Mouse (Mus musculus) neural tube, embryonic 10.5 days (tissue): ENCODE results near the gene Raet1e.
A peak's percentile ranks its signal among the peaks of the same experiment; 100 is the strongest.
"Not testable (repeated sequence)": the region's sequence is repeated elsewhere in the genome, so short reads cannot be mapped to it uniquely, and the experiment has no call there.

ENCODE experiments used
- DNase-seq: peaks from one replicate; pipeline ENCODE4 v3.0.0-alpha.2; 2017; ENCODE audit warnings: low spot score; ENCODE audit errors: extremely low spot score

Gene Raet1e

DNA sequence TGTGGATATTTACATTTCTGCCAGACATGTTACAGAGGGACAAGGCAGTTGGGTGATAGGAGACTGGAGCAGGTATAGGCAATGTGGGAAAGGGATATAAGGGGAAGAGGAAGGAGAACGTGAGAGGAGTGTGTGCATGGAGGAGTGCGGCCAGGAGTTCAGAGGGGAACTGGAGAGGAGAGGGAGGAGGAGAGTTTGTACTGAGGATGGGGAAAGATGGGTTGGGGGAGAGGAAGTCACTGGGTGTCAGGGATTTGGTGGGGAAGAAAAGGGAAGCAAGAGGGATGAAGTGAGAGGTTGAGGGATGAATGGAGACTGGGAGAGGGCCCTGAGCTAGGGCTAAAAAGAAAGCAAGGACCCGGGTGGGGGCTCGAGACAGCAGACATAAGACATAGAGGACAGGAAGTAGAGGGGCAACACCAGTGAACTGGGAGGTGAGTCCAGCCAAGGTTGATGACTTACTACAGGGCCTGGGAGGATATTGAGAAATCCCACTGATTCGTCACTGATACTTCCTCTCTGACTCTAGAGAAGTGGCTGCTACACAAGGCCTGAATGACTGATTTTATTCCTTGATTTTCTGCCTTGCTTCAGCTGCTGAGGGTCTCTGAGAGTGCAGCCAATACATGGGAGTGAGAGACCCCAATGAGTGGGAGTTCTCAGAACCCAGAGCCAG lies 7.1 kb downstream of the Raet1e start:
- not testable (repeated sequence) for DNase-seq

GRCm38 (mm10) chr10:22166025-22166424 lies 7.7 kb downstream of the Raet1e start:
- not testable (repeated sequence) for DNase-seq

DNA sequence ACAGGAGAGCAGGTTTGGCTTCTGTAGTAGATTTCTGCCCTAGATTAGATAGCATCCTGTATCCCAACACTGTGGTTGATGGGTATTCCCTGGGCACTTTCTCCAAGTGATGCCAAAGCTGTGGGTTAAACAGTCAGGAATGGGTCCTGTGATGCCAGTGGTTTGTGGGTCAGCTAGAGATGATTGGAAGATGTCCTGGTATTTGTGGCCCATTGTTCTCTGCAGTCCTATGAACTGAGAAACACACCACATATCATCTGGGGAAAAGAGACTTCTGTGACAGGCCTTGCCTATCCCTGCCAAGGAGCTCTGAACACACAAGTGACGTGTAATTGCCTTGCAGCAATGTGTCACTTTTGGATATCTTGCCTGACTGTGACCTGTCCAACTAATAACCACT lies 8.7 kb downstream of the Raet1e start:
- not testable (repeated sequence) for DNase-seq

DNA sequence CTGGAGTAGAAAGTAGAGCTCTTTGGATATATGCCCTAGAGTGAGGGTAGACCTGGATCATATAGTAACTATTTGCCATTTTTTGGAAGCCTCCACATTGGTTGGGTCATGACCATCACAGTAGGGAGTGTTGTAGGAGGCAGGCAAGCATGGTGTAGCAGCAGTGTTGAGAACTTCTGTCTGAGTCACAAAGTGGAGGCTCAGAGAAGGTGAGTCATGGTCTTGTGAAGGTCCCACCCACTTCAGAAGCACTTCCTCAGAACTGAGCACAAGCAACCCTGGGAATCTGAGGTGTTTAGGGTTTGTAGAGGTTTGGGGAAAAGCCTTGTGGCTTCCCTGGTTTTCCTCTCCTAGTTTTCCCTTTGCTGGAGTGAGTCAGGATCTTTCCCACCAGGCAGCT lies 10.7 kb downstream of the Raet1e start:
- DNase-seq = not testable (repeated sequence)

DNA sequence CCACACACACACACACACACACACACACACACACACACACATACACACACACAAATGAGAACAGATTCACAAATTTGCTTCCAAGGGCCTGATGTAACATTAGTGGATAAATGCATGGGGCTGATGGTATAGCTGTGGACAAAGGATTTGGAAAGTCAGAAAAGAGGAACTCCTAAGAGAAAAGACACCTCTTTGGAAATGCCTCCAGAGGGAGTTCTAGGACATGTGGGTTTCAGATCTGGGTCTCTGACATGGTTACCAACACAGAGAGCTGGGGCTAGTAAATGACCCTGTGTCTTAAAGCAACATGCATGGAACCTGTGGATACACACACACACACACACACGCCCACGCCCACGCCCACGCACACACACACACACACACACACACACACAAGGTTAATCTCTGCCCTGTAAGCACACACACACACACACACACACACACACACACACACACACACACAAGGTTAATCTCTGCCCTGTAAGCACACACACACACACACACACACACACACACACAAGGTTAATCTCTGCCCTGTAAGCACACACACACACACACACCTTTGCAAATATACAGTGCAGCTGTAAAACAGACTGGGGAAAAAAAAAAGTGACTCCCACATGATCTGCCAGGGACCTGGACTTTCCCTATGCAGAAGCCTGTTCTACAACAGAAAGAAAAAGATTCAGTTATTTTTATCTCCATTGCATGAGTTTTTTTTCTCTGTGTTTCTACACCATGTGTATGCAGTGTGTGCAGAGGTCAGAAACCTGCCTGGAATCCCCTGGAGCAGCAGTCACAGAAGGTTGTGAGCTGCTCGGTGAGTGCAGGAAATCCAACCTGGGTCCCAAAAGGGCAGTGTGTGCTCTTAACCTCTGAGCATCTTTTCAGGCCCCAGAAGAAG lies 14.3 kb downstream of the Raet1e start:
- not testable (repeated sequence) for DNase-seq

DNA sequence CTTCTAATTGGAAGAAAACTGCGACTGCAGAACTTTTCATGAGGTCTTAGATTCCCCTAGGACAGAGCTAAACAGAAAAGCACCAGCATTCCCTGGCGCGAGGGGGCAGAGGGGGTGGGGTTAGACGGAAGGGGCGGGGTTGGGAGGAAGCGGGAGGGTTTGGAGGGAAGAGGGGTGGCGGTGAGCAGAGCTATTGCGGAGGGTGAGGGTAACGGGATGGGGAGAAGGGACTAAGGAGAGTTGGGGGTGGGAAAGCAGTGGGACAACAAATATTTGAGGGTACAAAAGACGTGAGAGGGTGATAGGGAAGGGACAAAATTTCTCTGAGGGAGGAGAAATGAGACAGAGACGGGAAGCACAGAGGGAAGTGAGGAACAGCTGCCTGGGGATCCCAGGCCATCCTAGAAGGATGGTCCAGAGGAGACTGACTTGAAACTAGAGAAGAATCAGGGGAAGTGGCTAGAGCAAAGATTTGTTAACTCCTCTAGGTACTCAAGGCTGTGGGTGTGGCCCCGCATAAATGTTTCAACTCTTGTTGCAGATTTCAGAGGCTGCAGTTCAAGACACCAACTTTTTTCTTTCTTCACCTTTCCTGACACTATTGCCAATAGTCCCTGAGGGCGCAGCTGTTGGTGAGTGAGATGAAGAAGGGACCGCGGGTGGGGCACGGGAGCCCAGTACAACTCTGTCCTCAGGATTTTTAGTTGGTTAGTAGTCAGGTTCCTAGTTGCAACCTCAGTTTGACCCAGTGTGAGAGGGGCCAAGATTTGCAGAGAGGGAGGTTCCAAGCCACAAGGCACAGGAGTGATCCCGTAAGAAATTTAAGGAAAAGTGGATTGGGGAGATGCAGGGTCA lies 15.2 kb downstream of the Raet1e start:
- not testable (repeated sequence) for DNase-seq

DNA sequence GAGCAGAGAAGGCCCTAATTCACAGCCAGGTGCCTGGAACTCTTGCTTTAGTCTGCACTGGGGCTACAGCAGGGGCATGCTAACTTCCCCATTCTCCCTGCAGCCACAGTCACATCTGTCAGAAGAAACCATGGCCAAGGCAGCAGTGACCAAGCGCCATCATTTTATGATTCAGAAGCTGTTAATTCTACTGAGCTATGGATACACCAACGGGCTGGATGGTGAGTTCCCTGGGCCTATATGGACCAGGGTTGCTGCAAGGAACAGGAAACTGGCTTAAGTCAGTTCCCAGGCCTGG lies 15.8 kb downstream of the Raet1e start:
- not testable (repeated sequence) for DNase-seq

DNA sequence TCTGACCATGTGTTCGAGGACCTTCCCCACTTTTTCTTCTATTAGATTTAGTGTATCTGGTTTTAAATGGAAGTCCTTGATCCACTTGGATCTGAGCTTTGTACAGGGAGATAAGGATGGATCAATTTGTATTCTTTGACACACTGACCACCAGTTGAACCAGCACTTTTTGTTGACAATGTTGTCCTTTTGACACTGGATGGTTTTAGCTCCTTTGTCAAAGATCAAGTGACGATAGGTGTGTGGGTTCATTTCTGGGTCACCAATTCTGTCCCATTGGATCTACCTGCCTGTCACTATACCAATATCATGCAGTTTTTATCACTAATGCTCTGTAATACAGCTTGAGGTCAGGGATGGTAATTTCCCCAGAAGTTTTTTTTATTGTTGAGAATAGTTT lies 18.1 kb downstream of the Raet1e start:
- not testable (repeated sequence) for DNase-seq

DNA sequence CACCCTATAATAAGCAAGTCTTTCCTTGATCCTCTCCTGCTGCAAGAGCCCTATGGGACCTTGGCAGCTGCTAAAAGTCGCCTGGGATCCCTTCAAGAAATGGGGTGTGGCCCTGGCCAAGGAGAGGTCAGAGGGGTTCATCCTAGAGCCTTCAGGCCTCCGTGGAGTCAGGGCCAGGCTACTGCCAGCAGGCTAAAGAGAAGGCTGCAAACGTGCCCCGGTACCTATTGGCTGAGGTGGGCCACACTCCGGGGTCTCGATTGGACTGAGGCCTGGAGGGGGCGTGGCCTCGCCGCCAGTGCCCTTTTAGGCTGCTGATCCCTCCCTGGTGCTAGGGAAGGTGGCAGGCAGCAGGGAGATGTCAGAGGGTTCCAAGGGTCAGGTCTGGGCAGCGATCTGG lies 32.7 kb downstream of the Raet1e start:
- peak; percentile 27 for DNase-seq

DNA sequence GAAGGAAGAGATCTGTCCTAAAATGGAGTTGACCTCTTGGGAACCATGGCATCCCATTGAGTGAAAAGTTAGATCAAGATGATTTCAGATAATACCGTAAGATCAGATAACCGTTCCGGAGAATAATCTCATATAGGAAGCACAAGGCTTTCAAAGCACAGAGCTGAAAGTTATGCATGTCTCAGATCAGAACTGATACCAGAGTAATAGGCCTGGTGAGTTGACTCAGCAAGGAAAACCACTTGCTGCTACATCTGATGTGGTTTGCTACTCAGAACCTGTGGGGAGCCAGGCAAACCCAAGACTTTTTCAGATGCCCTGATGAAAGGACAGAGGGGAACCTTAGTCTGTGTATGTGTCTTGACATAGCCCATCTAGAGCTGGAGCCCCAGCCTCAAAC lies 43.0 kb downstream of the Raet1e start:
- not testable (repeated sequence) for DNase-seq

DNA sequence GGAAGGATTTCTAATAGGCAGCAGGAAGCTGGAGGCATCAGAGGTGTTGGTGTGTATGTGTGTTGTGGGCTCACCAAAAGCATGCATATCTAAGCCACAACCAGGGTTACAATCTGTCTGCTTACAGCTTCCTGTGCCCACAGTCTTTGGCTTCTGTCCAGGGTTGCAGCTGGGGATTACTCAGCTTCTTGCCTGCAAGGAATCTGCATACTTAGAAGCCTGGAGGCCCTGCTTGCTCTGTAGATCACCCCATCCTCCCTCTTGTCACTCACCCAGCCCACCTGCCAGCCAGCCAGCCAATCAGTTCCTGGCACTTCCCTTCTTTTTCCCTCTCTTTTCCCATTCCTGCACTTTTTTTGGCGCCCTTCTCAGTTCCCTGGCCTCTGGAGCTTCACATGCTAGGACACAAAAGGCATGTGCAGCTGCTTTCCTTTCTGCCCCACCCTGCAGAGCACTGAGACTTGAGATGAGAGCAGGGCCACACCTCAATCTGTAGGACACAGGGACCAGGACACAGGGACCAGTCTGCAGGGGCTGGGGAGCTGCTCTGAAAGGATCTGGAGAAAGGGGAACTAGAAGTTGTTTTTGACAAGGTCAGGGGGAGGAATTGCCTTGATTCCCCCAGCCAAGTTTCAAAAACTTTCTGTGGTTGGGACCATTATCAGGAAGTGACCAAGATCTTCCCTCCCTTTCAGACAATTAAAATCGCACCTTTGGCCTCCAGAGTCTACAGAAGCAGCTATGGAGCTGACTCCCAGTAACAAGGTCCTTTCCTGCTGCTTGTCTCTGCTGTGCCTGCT lies 44.6 kb downstream of the Raet1e start:
- not testable (repeated sequence) for DNase-seq

- DNase-seq = not testable (repeated sequence)
Observed at GRCm38 (mm10) chr10:22206443-22206842, 48.1 kb downstream of the Raet1e start.

DNA sequence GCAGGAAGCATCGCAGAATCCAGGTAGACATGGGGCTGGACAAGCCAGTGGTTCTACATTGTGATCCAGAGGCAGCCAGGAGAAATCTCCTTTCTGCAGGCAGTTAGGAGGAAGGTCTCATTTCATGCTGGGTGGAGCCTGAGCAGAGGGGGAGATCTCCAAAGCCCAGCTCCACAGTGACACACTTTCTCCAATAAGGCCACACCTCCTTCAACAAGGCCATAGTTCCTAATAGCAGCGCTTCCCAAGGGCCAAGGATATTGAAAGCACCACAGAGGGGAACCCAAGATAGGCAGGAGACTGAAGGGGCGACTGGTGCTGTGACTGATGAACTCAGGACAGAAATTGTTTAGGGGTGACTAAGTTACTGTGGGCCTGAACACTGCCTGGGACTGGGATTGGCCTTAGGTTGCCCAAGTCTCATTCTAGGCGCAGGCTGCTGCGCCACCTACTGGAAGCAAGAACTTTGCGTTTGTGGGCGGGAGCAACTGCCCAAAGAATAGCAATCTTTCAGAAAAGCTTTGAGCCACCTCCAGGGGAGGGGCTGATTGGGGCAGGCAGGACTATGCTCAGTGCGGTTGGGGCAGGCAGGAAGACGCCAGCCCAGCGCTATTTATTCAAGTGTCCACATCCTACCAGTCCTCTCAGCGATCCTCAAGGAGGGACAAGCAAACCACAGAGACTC lies 53.8 kb downstream of the Raet1e start:
- peak; percentile 31 for DNase-seq

DNA sequence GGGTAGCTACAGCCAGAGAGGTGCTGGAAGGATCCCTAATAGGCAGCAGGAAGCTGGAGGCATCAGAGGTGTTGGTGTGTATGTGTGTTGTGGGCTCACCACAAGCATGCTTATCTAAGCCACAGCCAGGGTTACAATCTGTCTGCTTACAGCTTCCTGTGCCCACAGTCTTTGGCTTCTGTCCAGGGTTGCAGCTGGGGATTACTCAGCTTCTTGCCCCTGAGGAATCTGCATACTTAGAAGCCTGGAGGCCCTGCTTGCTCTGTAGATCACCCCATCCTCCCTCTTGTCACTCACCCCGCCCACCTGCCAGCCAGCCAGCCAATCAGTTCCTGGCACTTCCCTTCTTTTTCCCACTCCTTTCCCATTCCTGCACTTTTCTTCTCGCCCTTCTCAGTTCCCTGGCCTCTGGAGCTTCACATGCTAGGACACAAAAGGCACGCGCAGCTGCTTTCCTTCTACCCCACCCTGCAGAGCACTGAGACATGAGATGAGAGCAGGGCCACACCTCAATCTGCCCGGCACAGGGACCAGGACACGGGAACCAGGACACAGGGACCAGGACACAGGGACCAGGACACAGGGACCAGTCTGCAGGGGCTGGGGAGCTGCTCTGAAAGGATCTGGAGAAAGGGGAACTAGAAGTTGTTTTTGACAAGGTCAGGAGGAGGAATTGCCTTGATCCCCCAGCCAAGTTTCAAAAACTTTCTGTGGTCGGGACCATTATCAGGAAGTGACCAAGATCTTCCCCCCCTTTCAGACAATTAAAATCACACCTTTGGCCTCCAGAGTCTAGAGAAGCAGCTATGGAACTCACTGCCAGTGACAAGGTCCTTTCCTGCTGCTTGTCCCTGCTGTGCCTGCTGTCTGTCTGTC lies 65.3 kb downstream of the Raet1e start:
- DNase-seq = not testable (repeated sequence)

DNA sequence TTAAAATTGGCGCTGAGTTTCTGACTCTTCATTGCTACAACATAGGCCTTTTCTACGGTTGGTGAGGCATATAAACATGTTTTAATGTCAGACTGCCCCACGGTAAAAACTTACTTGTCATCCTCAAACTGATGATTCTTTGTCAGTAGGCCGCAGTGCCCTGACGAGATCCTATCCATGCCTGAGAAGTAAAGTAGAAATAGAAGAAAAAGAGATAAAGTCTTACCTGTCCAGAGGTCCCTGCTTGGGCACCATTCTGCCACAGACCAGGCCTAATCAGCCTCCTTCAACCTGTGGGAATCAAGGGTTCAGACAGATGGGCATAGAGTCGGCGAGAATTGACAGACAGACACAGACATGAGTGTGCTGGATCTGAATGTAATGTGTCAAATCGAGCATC lies 106.7 kb downstream of the Raet1e start:
- DNase-seq = no peak

DNA sequence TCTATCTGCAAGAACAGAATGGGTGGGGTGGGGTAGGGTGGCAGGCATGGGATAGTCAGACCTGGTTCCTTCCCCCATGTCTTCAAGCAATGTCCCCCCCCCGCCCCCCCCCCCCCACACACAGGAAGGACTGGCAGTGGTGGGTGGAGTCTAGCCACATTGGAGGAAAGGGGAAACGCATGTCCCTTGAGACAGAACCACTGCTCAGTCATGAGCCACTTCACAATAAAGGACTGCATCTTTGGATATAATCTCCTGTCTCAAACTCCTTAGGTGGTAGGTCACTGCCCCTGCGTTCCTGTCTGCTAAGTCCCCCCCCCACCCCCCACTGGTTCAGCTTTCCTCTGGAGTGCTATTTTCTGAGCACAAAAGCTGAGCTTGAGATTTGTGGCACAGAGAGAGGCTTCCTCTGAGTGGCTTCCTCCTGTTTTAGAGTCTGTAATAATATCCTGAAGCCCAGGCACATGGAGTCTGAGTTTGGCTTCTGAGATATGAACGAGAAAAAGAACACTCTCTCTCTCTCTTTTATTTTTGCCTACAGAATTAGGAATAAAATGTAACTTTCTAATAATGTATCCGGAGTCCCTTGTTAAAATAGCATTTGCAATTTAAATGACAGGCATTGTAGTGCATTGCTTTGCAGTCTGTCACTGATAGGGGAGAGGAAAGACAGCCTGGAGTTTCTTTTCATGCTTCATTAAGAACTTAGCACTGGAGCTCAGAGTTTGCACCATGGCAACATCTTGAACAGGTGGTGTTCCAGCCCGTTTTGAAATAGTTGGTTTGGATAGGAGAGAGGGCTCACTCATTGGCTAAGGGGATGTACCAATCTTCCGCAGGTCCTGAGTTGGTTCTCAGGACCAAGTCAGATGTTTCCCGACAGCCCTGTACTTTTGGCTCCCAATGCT lies 112.8 kb downstream of the Raet1e start:
- not testable (repeated sequence) for DNase-seq

GRCm38 (mm10) chr10:22272914-22273683 lies 114.7 kb downstream of the Raet1e start:
- peak; percentile 31 for DNase-seq
